Comparison of ENCODE assay signal across 8 mouse cellular contexts in the genomic region with DNA sequence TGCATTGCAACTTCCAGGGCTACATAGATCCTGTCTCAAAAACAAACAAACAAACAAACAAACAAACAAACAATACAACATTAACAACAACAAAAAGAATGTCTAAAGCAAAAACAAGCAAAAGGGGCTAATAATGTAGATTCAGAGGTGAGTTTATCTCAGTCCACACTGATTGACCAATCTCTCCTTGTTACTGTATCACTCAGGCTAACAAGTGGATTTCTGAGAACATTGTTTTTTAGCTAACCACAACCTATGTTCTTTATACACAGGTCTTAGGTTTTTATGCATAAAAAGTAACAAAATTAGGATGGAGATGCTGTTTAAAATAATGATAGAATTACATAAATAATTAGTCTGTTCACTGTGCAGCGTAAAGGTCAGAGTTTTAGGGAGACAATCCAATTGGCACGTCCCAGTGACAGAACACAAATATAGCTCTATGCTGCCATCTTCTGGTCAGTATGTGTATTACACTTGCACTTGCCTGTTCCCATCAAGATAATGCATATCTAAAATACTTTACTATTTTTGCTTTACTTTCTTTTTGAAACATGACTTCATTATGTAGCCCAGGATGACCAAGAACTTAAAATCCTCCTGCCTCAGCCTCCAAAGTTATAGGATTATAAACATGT. TPM values are rescaled to one million over a fixed set of nuclear protein-coding genes. Genes with fewer than 3 reads are reported as not detected.
DNase-seq lines count a peak whose midpoint lies in the region; ATAC-seq and TF ChIP-seq lines count a peak whose summit lies in the region.

No protein-coding gene starts in this region.

- TF ChIP-seq EP300 in stomach, postnatal 0 days (optimal IDR thresholded peaks at IDR 0.05) = no peak

- H3K36me3 ChIP-seq in forebrain, embryonic 11.5 days (ENCODE audit: control insufficient read depth, insufficient read depth, low read length) = no peaks in the 10 kb centered on the region
- no peaks in the 10 kb centered on the region for H3K36me3 ChIP-seq in forebrain, embryonic 10.5 days (replicated peaks)
- H3K36me3 ChIP-seq in stomach, postnatal 0 days (ENCODE audit: control insufficient read depth, insufficient read depth, low read length) = no peaks in the 10 kb centered on the region

- peak; percentile 59 for DNase-seq in forebrain, embryonic 11.5 days (ENCODE audit: low spot score)
- no peak for DNase-seq in forebrain, embryonic 10.5 days (ENCODE audit: extremely low spot score, low spot score)
- peak; percentile 43 for DNase-seq in right cerebral cortex, adult 18-20 months
- DNase-seq in right cerebral cortex, postnatal 25 days = no peak
- DNase-seq in c-Kit-positive CD71-positive TER-119-positive erythroid progenitor cells, embryonic 14.5 days (ENCODE audit: low spot score) = peak; percentile 69
- peak; percentile 73 for DNase-seq in heart, adult 8-10 months (ENCODE audit: low spot score)
- DNase-seq in lung, adult 2 months = no peak
- DNase-seq in stomach, postnatal 0 days (ENCODE audit: low spot score) = peak; percentile 22

- 8% methylated on average over 2 of the region's 2 CpGs for WGBS in forebrain, embryonic 11.5 days
- 8% methylated on average over 2 of the region's 2 CpGs for whole genome bisulfite sequencing in forebrain, embryonic 10.5 days
- WGBS in lung, adult 2 months = 0% methylated on average over 2 of the region's 2 CpGs
- 2% methylated on average over 2 of the region's 2 CpGs for WGBS in stomach, postnatal 0 days

- H3K27ac ChIP-seq in forebrain, embryonic 11.5 days (ENCODE audit: low read depth, low read length) = no peak overlapping the region
- no peak overlapping the region for H3K27ac ChIP-seq in forebrain, embryonic 10.5 days
- no peak overlapping the region for H3K27ac ChIP-seq in stomach, postnatal 0 days (replicated peaks)

- H3K4me2 ChIP-seq in forebrain, embryonic 11.5 days (ENCODE audit: low read depth, low read length, severe bottlenecking) = no peak overlapping the region
- no peak overlapping the region for H3K4me2 ChIP-seq in stomach, postnatal 0 days (replicated peaks; ENCODE audit: low read depth)

- H3K4me3 ChIP-seq in forebrain, embryonic 11.5 days (ENCODE audit: low read depth, low read length) = no peak overlapping the region
- H3K4me3 ChIP-seq in forebrain, embryonic 10.5 days = no peak overlapping the region
- H3K4me3 ChIP-seq in lung, adult 2 months (replicated peaks; ENCODE audit: extremely low read depth, low read depth, low read length) = no peak overlapping the region
- H3K4me3 ChIP-seq in stomach, postnatal 0 days (ENCODE audit: low read depth, low read length) = no peak overlapping the region

- peak; percentile 69 for TF ChIP-seq CTCF in lung, adult 2 months (IDR thresholded peaks at IDR 0.05; ENCODE audit: insufficient read depth, low read length)
- TF ChIP-seq CTCF in stomach, postnatal 0 days (IDR thresholded peaks at IDR 0.05; ENCODE audit: low read depth) = peak; percentile 88

- H3K9me3 ChIP-seq in forebrain, embryonic 11.5 days (ENCODE audit: control insufficient read depth, low read length) = no peaks in the 10 kb centered on the region
- H3K9me3 ChIP-seq in forebrain, embryonic 10.5 days = no peaks in the 10 kb centered on the region
- H3K9me3 ChIP-seq in stomach, postnatal 0 days (ENCODE audit: control insufficient read depth, low read length) = no peaks in the 10 kb centered on the region

- H3K4me1 ChIP-seq in forebrain, embryonic 11.5 days (replicated peaks; ENCODE audit: control insufficient read depth, insufficient read depth, low read length) = no peaks in the 10 kb centered on the region
- H3K4me1 ChIP-seq in forebrain, embryonic 10.5 days = peaks cover 14% of the 10 kb centered on the region
- peaks cover 5% of the 10 kb centered on the region for H3K4me1 ChIP-seq in lung, adult 2 months (ENCODE audit: control insufficient read depth, insufficient read depth, low read length)
- H3K4me1 ChIP-seq in stomach, postnatal 0 days (replicated peaks; ENCODE audit: control insufficient read depth, insufficient read depth) = no peaks in the 10 kb centered on the region

- no peaks in the 10 kb centered on the region for H3K27me3 ChIP-seq in forebrain, embryonic 11.5 days (ENCODE audit: control insufficient read depth, insufficient read depth, low read length)
- H3K27me3 ChIP-seq in forebrain, embryonic 10.5 days (ENCODE audit: poor library complexity, severe bottlenecking) = no peaks in the 10 kb centered on the region
- H3K27me3 ChIP-seq in stomach, postnatal 0 days (ENCODE audit: control insufficient read depth, insufficient read depth, low read length) = no peaks in the 10 kb centered on the region

- no peak overlapping the region for H3K9ac ChIP-seq in forebrain, embryonic 11.5 days (ENCODE audit: low read length)
- no peak overlapping the region for H3K9ac ChIP-seq in stomach, postnatal 0 days (ENCODE audit: low read length)

- ATAC-seq in forebrain, embryonic 11.5 days (replicated peaks; ENCODE audit: low FRiP score) = peak; percentile 63
- ATAC-seq in stomach, postnatal 0 days (ENCODE audit: low FRiP score, low TSS enrichment) = 0 out of 2 replicates have a peak, but pooled peaks have one; percentile 12

- no peak for TF ChIP-seq POLR2A in lung, adult 2 months (IDR thresholded peaks at IDR 0.05; ENCODE audit: borderline replicate concordance, extremely low read depth, low read depth, low read length)

RNA-seq across cellular contexts. Expression of a gene that starts 20.8 kb away (rescaled TPM):
- polyA plus RNA-seq in forebrain, embryonic 11.5 days (2014; fragmentation: Nextera tagmentation; extraction: Ambion mirVana) = 80.5 and 87.8 TPM in 2 replicates
- polyA plus RNA-seq in forebrain, embryonic 10.5 days (2016; fragmentation: Nextera tagmentation; extraction: Ambion mirVana) = 72.5 and 73.2 TPM in 2 replicates
- 10 to 100 TPM; 47.2 to 61.5 (median 56.7) TPM for total RNA-seq in heart, adult 8-10 months (2022)
- polyA plus RNA-seq in lung, adult 2 months (2012; rRNA removed) = 73.4 and 164 TPM in 2 replicates
- 55.9 and 57.6 TPM in 2 replicates for polyA plus RNA-seq in stomach, postnatal 0 days (2015; fragmentation: Nextera tagmentation; extraction: Ambion mirVana)

Comparison
In these comparisons a context has a peak if more than half of its experiments do, and no peak if none do; other contexts are left out.
1. DNase-seq: peak in forebrain, embryonic 11.5 days (single experiment), right cerebral cortex, adult 18-20 months (single experiment), c-Kit-positive CD71-positive TER-119-positive erythroid progenitor cells, embryonic 14.5 days (single experiment), heart, adult 8-10 months (single experiment) and stomach, postnatal 0 days (single experiment); none in forebrain, embryonic 10.5 days (single experiment), right cerebral cortex, postnatal 25 days (single experiment) and lung, adult 2 months (single experiment).